Mouse (Mus musculus): ENCODE data around the gene C5ar2. TPM values are rescaled to one million over a fixed set of nuclear protein-coding genes. Genes with fewer than 3 reads are reported as not detected.

The C5ar2 gene
- polyA plus RNA-seq, 1 experiment from 2014 or later: 0.15 TPM

- Histone ChIP-seq H3K9me3 (ENCODE audit: control insufficient read depth, low read length) (no peaks in the 10 kb centered on the region), H3K27me3 (replicated peaks; ENCODE audit: control insufficient read depth, insufficient read depth, low read length) (no peaks in the 10 kb centered on the region), H3K4me3 (ENCODE audit: low read length) (no peak overlapping the region), H3K27ac (ENCODE audit: low read length) (no peak overlapping the region), H3K4me1 (ENCODE audit: control insufficient read depth, insufficient read depth, low read length) (0 out of 2 replicates have a peak, but pooled peaks cover 6% of the 10 kb centered on the region), H3K4me2 (ENCODE audit: low read depth, low read length) (no peak overlapping the region), H3K36me3 (ENCODE audit: control insufficient read depth, insufficient read depth, low read length) (no peaks in the 10 kb centered on the region; the same call in 1 of the 2 replicates), H3K9ac (ENCODE audit: low read depth, low read length) (no peak overlapping the region)
- WGBS: 83% methylated on average over 10 of the region's 10 CpGs
- ATAC-seq: no peak
These were observed 36.5 kb downstream of the C5ar2 start for GRCm38 (mm10) chr7:16207496-16207895.

GRCm38 (mm10) chr7:16207076-16207475 is 36.9 kb downstream of the C5ar2 start:
- no peak overlapping the region for H3K4me3 ChIP-seq (ENCODE audit: low read length)
- ATAC-seq: no peak
- no peaks in the 10 kb centered on the region; the same call in 1 of the 2 replicates for H3K36me3 ChIP-seq (ENCODE audit: control insufficient read depth, insufficient read depth, low read length)
- 0 out of 2 replicates have a peak, but pooled peaks cover 6% of the 10 kb centered on the region for H3K4me1 ChIP-seq (ENCODE audit: control insufficient read depth, insufficient read depth, low read length)
- no peaks in the 10 kb centered on the region for H3K27me3 ChIP-seq (replicated peaks; ENCODE audit: control insufficient read depth, insufficient read depth, low read length)
- no peak overlapping the region for H3K27ac ChIP-seq (ENCODE audit: low read length)
- H3K9me3 ChIP-seq (ENCODE audit: control insufficient read depth, low read length): no peaks in the 10 kb centered on the region
- WGBS: 89% methylated on average over 7 of the region's 7 CpGs
- no peak overlapping the region for H3K9ac ChIP-seq (ENCODE audit: low read depth, low read length)
- no peak overlapping the region for H3K4me2 ChIP-seq (ENCODE audit: low read depth, low read length)

GRCm38 (mm10) chr7:16204791-16205190 is 39.2 kb downstream of the C5ar2 start:
- WGBS: 77% methylated on average over 9 of the region's 9 CpGs
- Histone ChIP-seq H3K9ac (ENCODE audit: low read depth, low read length) (no peak overlapping the region), H3K4me3 (ENCODE audit: low read length) (no peak overlapping the region), H3K4me1 (ENCODE audit: control insufficient read depth, insufficient read depth, low read length) (0 out of 2 replicates have a peak, but pooled peaks cover 6% of the 10 kb centered on the region), H3K4me2 (ENCODE audit: low read depth, low read length) (no peak overlapping the region), H3K27me3 (replicated peaks; ENCODE audit: control insufficient read depth, insufficient read depth, low read length) (no peaks in the 10 kb centered on the region), H3K9me3 (ENCODE audit: control insufficient read depth, low read length) (no peaks in the 10 kb centered on the region), H3K36me3 (ENCODE audit: control insufficient read depth, insufficient read depth, low read length) (no peaks in the 10 kb centered on the region), H3K27ac (ENCODE audit: low read length) (no peak overlapping the region)
- no peak for ATAC-seq

GRCm38 (mm10) chr7:16203505-16203903 is 40.5 kb downstream of the C5ar2 start:
- 0 out of 2 replicates have a peak, but pooled peaks have one; percentile 17 for ATAC-seq
- peak overlapping the region; percentile 48; the same call in 1 of the 2 replicates for H3K9ac ChIP-seq (ENCODE audit: low read depth, low read length)
- peak overlapping the region; percentile 68 for H3K27ac ChIP-seq (ENCODE audit: low read length)
- no peaks in the 10 kb centered on the region for H3K36me3 ChIP-seq (ENCODE audit: control insufficient read depth, insufficient read depth, low read length)
- H3K27me3 ChIP-seq (replicated peaks; ENCODE audit: control insufficient read depth, insufficient read depth, low read length): no peaks in the 10 kb centered on the region
- 90% methylated on average over 13 of the region's 13 CpGs for WGBS
- peak overlapping the region; percentile 12; the same call in 1 of the 2 replicates for H3K4me3 ChIP-seq (ENCODE audit: low read length)
- no peaks in the 10 kb centered on the region for H3K9me3 ChIP-seq (ENCODE audit: control insufficient read depth, low read length)
- H3K4me2 ChIP-seq (ENCODE audit: low read depth, low read length): no peak overlapping the region
- H3K4me1 ChIP-seq (ENCODE audit: control insufficient read depth, insufficient read depth, low read length): 0 out of 2 replicates have a peak, but pooled peaks cover 1% of the 10 kb centered on the region

- peak overlapping the region; percentile 68 for H3K27ac ChIP-seq (ENCODE audit: low read length)
- peak overlapping the region; percentile 48; the same call in 1 of the 2 replicates for H3K9ac ChIP-seq (ENCODE audit: low read depth, low read length)
- H3K4me3 ChIP-seq (ENCODE audit: low read length): no peak overlapping the region
- no peaks in the 10 kb centered on the region for H3K27me3 ChIP-seq (replicated peaks; ENCODE audit: control insufficient read depth, insufficient read depth, low read length)
- no peaks in the 10 kb centered on the region for H3K36me3 ChIP-seq (ENCODE audit: control insufficient read depth, insufficient read depth, low read length)
- H3K9me3 ChIP-seq (ENCODE audit: control insufficient read depth, low read length): no peaks in the 10 kb centered on the region
- peak; percentile 78 for ATAC-seq
- no peaks in the 10 kb centered on the region for H3K4me1 ChIP-seq (ENCODE audit: control insufficient read depth, insufficient read depth, low read length)
- H3K4me2 ChIP-seq (ENCODE audit: low read depth, low read length): no peak overlapping the region; the same call in 1 of the 2 replicates
- 70% methylated on average over 15 of the region's 15 CpGs for WGBS
These were observed 41.0 kb downstream of the C5ar2 start for GRCm38 (mm10) chr7:16202756-16203504.

- H3K9ac ChIP-seq (ENCODE audit: low read depth, low read length): no peak overlapping the region
- no peaks in the 10 kb centered on the region for H3K27me3 ChIP-seq (replicated peaks; ENCODE audit: control insufficient read depth, insufficient read depth, low read length)
- no peak overlapping the region for H3K4me3 ChIP-seq (ENCODE audit: low read length)
- no peak overlapping the region for H3K27ac ChIP-seq (ENCODE audit: low read length)
- ATAC-seq: no peak
- WGBS: 85% methylated on average over 6 of the region's 6 CpGs
- no peaks in the 10 kb centered on the region for H3K36me3 ChIP-seq (ENCODE audit: control insufficient read depth, insufficient read depth, low read length)
- no peak overlapping the region for H3K4me2 ChIP-seq (ENCODE audit: low read depth, low read length)
- no peaks in the 10 kb centered on the region for H3K4me1 ChIP-seq (ENCODE audit: control insufficient read depth, insufficient read depth, low read length)
- no peaks in the 10 kb centered on the region for H3K9me3 ChIP-seq (ENCODE audit: control insufficient read depth, low read length)
These were observed 42.8 kb downstream of the C5ar2 start for GRCm38 (mm10) chr7:16201136-16201535.

GRCm38 (mm10) chr7:16198540-16198939 is 45.4 kb downstream of the C5ar2 start:
- Histone ChIP-seq H3K4me2 (ENCODE audit: low read depth, low read length) (no peak overlapping the region), H3K9me3 (ENCODE audit: control insufficient read depth, low read length) (no peaks in the 10 kb centered on the region), H3K36me3 (ENCODE audit: control insufficient read depth, insufficient read depth, low read length) (no peaks in the 10 kb centered on the region), H3K27me3 (replicated peaks; ENCODE audit: control insufficient read depth, insufficient read depth, low read length) (no peaks in the 10 kb centered on the region), H3K27ac (ENCODE audit: low read length) (no peak overlapping the region), H3K4me1 (ENCODE audit: control insufficient read depth, insufficient read depth, low read length) (no peaks in the 10 kb centered on the region), H3K4me3 (ENCODE audit: low read length) (no peak overlapping the region), H3K9ac (ENCODE audit: low read depth, low read length) (no peak overlapping the region)
- 86% methylated on average over 11 of the region's 11 CpGs for WGBS
- no peak for ATAC-seq

GRCm38 (mm10) chr7:16197166-16197565 is 46.8 kb downstream of the C5ar2 start:
- H3K9me3 ChIP-seq (ENCODE audit: control insufficient read depth, low read length): no peaks in the 10 kb centered on the region
- H3K36me3 ChIP-seq (ENCODE audit: control insufficient read depth, insufficient read depth, low read length): no peaks in the 10 kb centered on the region
- WGBS: 78% methylated on average over 5 of the region's 5 CpGs
- no peak for ATAC-seq
- H3K9ac ChIP-seq (ENCODE audit: low read depth, low read length): no peak overlapping the region
- H3K4me3 ChIP-seq (ENCODE audit: low read length): no peak overlapping the region
- no peak overlapping the region for H3K27ac ChIP-seq (ENCODE audit: low read length)
- H3K4me2 ChIP-seq (ENCODE audit: low read depth, low read length): no peak overlapping the region
- no peaks in the 10 kb centered on the region for H3K27me3 ChIP-seq (replicated peaks; ENCODE audit: control insufficient read depth, insufficient read depth, low read length)
- no peaks in the 10 kb centered on the region for H3K4me1 ChIP-seq (ENCODE audit: control insufficient read depth, insufficient read depth, low read length)

GRCm38 (mm10) chr7:16196616-16197015 is 47.3 kb downstream of the C5ar2 start:
- Histone ChIP-seq H3K27me3 (replicated peaks; ENCODE audit: control insufficient read depth, insufficient read depth, low read length) (no peaks in the 10 kb centered on the region), H3K4me1 (ENCODE audit: control insufficient read depth, insufficient read depth, low read length) (no peaks in the 10 kb centered on the region), H3K36me3 (ENCODE audit: control insufficient read depth, insufficient read depth, low read length) (no peaks in the 10 kb centered on the region), H3K9ac (ENCODE audit: low read depth, low read length) (no peak overlapping the region), H3K9me3 (ENCODE audit: control insufficient read depth, low read length) (no peaks in the 10 kb centered on the region), H3K4me3 (ENCODE audit: low read length) (no peak overlapping the region), H3K4me2 (ENCODE audit: low read depth, low read length) (no peak overlapping the region), H3K27ac (ENCODE audit: low read length) (no peak overlapping the region)
- ATAC-seq: no peak
- 64% methylated on average over 6 of the region's 6 CpGs for WGBS
